Comparison of ENCODE assay signal across 28 mouse cellular contexts in genomic region chr2:87534826-87535225, GRCm38 (mm10). TPM values are rescaled to one million over a fixed set of nuclear protein-coding genes. Genes with fewer than 3 reads are reported as not detected.
DNase-seq lines count a peak whose midpoint lies in the region; ATAC-seq and TF ChIP-seq lines count a peak whose summit lies in the region.
"Had no signal": no experiment of that assay in that cellular context is flagged by ENCODE, and none has a peak within 500 bp of the region (broad histone marks: within the 10 kb centered on the region; RNA-seq: fewer than 3 reads in every experiment).

No protein-coding gene starts in this region.

- H3K27me3 ChIP-seq in ES-Bruce4 (ENCODE audit: control insufficient read depth, insufficient read depth, low read length, poor library complexity, severe bottlenecking): no peaks in the 10 kb centered on the region
- no peaks in the 10 kb centered on the region for H3K27me3 ChIP-seq in midbrain, embryonic 11.5 days (ENCODE audit: control insufficient read depth, insufficient read depth, low read length)
- H3K27me3 ChIP-seq: CH12.LX; embryonic facial prominence, embryonic 12.5 days; forebrain, embryonic 13.5 days; forebrain, embryonic 15.5 days had no signal

- DNase-seq in ES-E14 (ENCODE audit: low read depth, low spot score): peak; percentile 45
- peak; percentile 87 for DNase-seq in ZHBTc4 (ENCODE audit: low read depth, low spot score)
- no peak for DNase-seq in midbrain, embryonic 11.5 days (ENCODE audit: low spot score, missing footprints)
- DNase-seq in right cerebral cortex, adult 2 months (ENCODE audit: low spot score in 2 of 2): no peak
- DNase-seq: adrenal gland, adult 2 months; adrenal gland, postnatal 10 days; adrenal gland, postnatal 25 days; B cell, adult 2 months; cerebellum, adult 11 months; cerebellum, adult 18-20 months; cerebellum, adult 8-10 months; cerebellum, adult 9-11 months; cerebellum, postnatal 14 days; cerebellum, postnatal 36 days; forebrain, postnatal 0 days had no signal

- TF ChIP-seq POLR2A in ES-Bruce4 (IDR thresholded peaks at IDR 0.05; ENCODE audit: insufficient read depth, low read length): no peak

- in situ Hi-C loops in ES-E14 (cut with MboI; ENCODE audit: low sequenced_read_pairs in 2 of 2, unreplicated experiment in 2 of 2): no loop called here

- peaks cover 3% of the 10 kb centered on the region for H3K4me1 ChIP-seq in ES-Bruce4 (ENCODE audit: control insufficient read depth, insufficient read depth, low read length)
- peaks cover 2 to 6% of the 10 kb centered on the region in 2 experiments; a peak in 2 of 4 replicates for H3K4me1 ChIP-seq in ES-E14 (ENCODE audit: control insufficient read depth in 2 of 2, insufficient read depth in 2 of 2, low read length in 2 of 2, poor library complexity in 1 of 2)
- H3K4me1 ChIP-seq in midbrain, embryonic 11.5 days (ENCODE audit: control insufficient read depth, insufficient read depth, low read length): no peaks in the 10 kb centered on the region
- H3K4me1 ChIP-seq: embryonic facial prominence, embryonic 10.5 days; embryonic facial prominence, embryonic 12.5 days; forebrain, embryonic 13.5 days; forebrain, embryonic 15.5 days had no signal

- 56% methylated on average over 2 of the region's 2 CpGs for WGBS in midbrain, embryonic 11.5 days

- H3K9me3 ChIP-seq in ES-Bruce4 (replicated peaks; ENCODE audit: control insufficient read depth, insufficient read depth, low read length, poor library complexity, severe bottlenecking) (no peaks in the 10 kb centered on the region), ES-E14 (ENCODE audit: control insufficient read depth, insufficient read depth, low read depth, low read length) (no peaks in the 10 kb centered on the region)
- H3K9me3 ChIP-seq in midbrain, embryonic 11.5 days (ENCODE audit: control insufficient read depth, low read length): no peaks in the 10 kb centered on the region
- H3K9me3 ChIP-seq: embryonic facial prominence, embryonic 10.5 days; embryonic facial prominence, embryonic 12.5 days; forebrain, embryonic 13.5 days; forebrain, embryonic 15.5 days had no signal

- no peak for TF ChIP-seq CTCF in ES-Bruce4 (IDR thresholded peaks at IDR 0.05; ENCODE audit: low read depth, low read length)

- H3K9ac ChIP-seq in ES-Bruce4 (ENCODE audit: low read depth, poor library complexity, severe bottlenecking) (no peak overlapping the region), ES-E14 (ENCODE audit: insufficient read depth, low read depth, low read length, poor library complexity, severe bottlenecking) (no peak overlapping the region)
- no peak overlapping the region for H3K9ac ChIP-seq in midbrain, embryonic 11.5 days (ENCODE audit: low read length)
- H3K9ac ChIP-seq: embryonic facial prominence, embryonic 12.5 days; forebrain, embryonic 13.5 days; forebrain, embryonic 15.5 days; forebrain, postnatal 0 days had no signal

- ATAC-seq in midbrain, embryonic 11.5 days (ENCODE audit: low FRiP score): no peak
- ATAC-seq: CD4-positive, CD25-positive, alpha-beta regulatory T cell, adult 4 months; forebrain, embryonic 13.5 days; forebrain, embryonic 15.5 days; forebrain, postnatal 0 days had no signal

- no peak overlapping the region for H3K4me2 ChIP-seq in midbrain, embryonic 11.5 days
- H3K4me2 ChIP-seq: embryonic facial prominence, embryonic 12.5 days; forebrain, embryonic 13.5 days; forebrain, embryonic 15.5 days had no signal

- TF ChIP-seq EP300 in ES-Bruce4 (IDR thresholded peaks at IDR 0.05; ENCODE audit: insufficient read depth, low read depth, low read length): no peak

- H3K4me3 ChIP-seq in ES-Bruce4 (ENCODE audit: low read depth, low read length) (no peak overlapping the region), ES-E14 (ENCODE audit: insufficient read depth in 1 of 2, low read depth in 1 of 2, low read length in 2 of 2, poor library complexity in 1 of 2, severe bottlenecking in 1 of 2) (no peak overlapping the region)
- no peak overlapping the region for H3K4me3 ChIP-seq in midbrain, embryonic 11.5 days (ENCODE audit: low read depth, low read length)
- H3K4me3 ChIP-seq: embryonic facial prominence, embryonic 10.5 days; embryonic facial prominence, embryonic 12.5 days; forebrain, embryonic 13.5 days; forebrain, embryonic 15.5 days had no signal

- H3K27ac ChIP-seq in ES-Bruce4 (ENCODE audit: insufficient read depth, low read length): peak overlapping the region; percentile 72
- peak overlapping the region; percentile 74 for H3K27ac ChIP-seq in ES-E14 (ENCODE audit: insufficient read depth, low read depth, low read length, poor library complexity, severe bottlenecking)
- no peak overlapping the region for H3K27ac ChIP-seq in midbrain, embryonic 11.5 days (ENCODE audit: low read depth, low read length)
- H3K27ac ChIP-seq: embryonic facial prominence, embryonic 10.5 days; embryonic facial prominence, embryonic 12.5 days; forebrain, embryonic 13.5 days; forebrain, embryonic 15.5 days had no signal

- H3K36me3 ChIP-seq in ES-Bruce4 (ENCODE audit: control insufficient read depth, insufficient read depth, low read length, poor library complexity, severe bottlenecking) (no peaks in the 10 kb centered on the region), ES-E14 (ENCODE audit: control insufficient read depth, insufficient read depth, low read length, poor library complexity, severe bottlenecking) (no peaks in the 10 kb centered on the region)
- no peaks in the 10 kb centered on the region for H3K36me3 ChIP-seq in midbrain, embryonic 11.5 days (ENCODE audit: control insufficient read depth, insufficient read depth, low read length)
- H3K36me3 ChIP-seq: embryonic facial prominence, embryonic 10.5 days; embryonic facial prominence, embryonic 12.5 days; forebrain, embryonic 15.5 days had no signal

TF ChIP-seq in ES-E14, 5 proteins besides CTCF, POLR2A, EP300 and RAD21:
- TF ChIP-seq MAFK (IDR thresholded peaks at IDR 0.05; ENCODE audit: insufficient read depth, low read depth, low read length) (no peak), ZNF384 (IDR thresholded peaks at IDR 0.05; ENCODE audit: low read depth, low read length) (no peak), CHD2 (IDR thresholded peaks at IDR 0.05; ENCODE audit: low read depth, low read length) (no peak), ZC3H11A (IDR thresholded peaks at IDR 0.05; ENCODE audit: borderline replicate concordance, low read depth, low read length) (no peak), HCFC1 (IDR thresholded peaks at IDR 0.05; ENCODE audit: borderline replicate concordance, insufficient read depth, low read length) (no peak)

RNA-seq across cellular contexts. Expression of gene Olfr153, which starts 3.2 kb away (rescaled TPM):
- polyA plus RNA-seq in ES-Bruce4 (2011; ENCODE audit: insufficient read depth, insufficient read length, low read depth, missing spikeins): not detected in 2 replicates
- total RNA-seq in ES-E14 (2012; rRNA removed): 1.2 and 1.9 TPM in 2 replicates
- polyA plus RNA-seq in midbrain, embryonic 11.5 days (2014; fragmentation: Nextera tagmentation; extraction: Ambion mirVana): not detected in 2 replicates
- total RNA-seq: adrenal gland, adult 2 months; adrenal gland, postnatal 10 days; adrenal gland, postnatal 25 days; adrenal gland, postnatal 4 days; CH12.LX; common myeloid progenitor, adult 5-6 weeks; forebrain, postnatal 0 days; MEL had no signal
- polyA plus RNA-seq: adrenal gland, adult 2 months; brain, embryonic 14.5 days; CD4-positive, CD25-positive, alpha-beta regulatory T cell, adult 4 months; embryonic facial prominence, embryonic 10.5 days; embryonic facial prominence, embryonic 12.5 days; embryonic facial prominence, embryonic 14.5 days; forebrain, embryonic 11.5 days; forebrain, embryonic 13.5 days; forebrain, embryonic 15.5 days; forebrain, postnatal 0 days had no signal

RNA-seq across cellular contexts. Expression of gene Olfr1128, which starts 10.5 kb away (rescaled TPM):
- not detected in 2 replicates for polyA plus RNA-seq in ES-Bruce4 (2011; ENCODE audit: insufficient read depth, insufficient read length, low read depth, missing spikeins)
- total RNA-seq in ES-E14 (2012; rRNA removed): not detected in 2 replicates
- not detected in 2 replicates for polyA plus RNA-seq in midbrain, embryonic 11.5 days (2014; fragmentation: Nextera tagmentation; extraction: Ambion mirVana)
- total RNA-seq: adrenal gland, adult 2 months; adrenal gland, postnatal 10 days; adrenal gland, postnatal 25 days; adrenal gland, postnatal 4 days; CH12.LX; common myeloid progenitor, adult 5-6 weeks; forebrain, postnatal 0 days; MEL had no signal
- polyA plus RNA-seq: adrenal gland, adult 2 months; brain, embryonic 14.5 days; CD4-positive, CD25-positive, alpha-beta regulatory T cell, adult 4 months; embryonic facial prominence, embryonic 10.5 days; embryonic facial prominence, embryonic 12.5 days; embryonic facial prominence, embryonic 14.5 days; forebrain, embryonic 11.5 days; forebrain, embryonic 13.5 days; forebrain, embryonic 15.5 days; forebrain, postnatal 0 days had no signal

RNA-seq across cellular contexts. Expression of gene Pramel6, which starts 28.5 kb away (rescaled TPM):
- 0.76 and 1.4 TPM in 2 replicates for polyA plus RNA-seq in ES-Bruce4 (2011; ENCODE audit: insufficient read depth, insufficient read length, low read depth, missing spikeins)
- total RNA-seq in ES-E14 (2012; rRNA removed): 3.1 and 16.5 TPM in 2 replicates
- not detected in 2 replicates for polyA plus RNA-seq in midbrain, embryonic 11.5 days (2014; fragmentation: Nextera tagmentation; extraction: Ambion mirVana)
- total RNA-seq: adrenal gland, adult 2 months; adrenal gland, postnatal 10 days; adrenal gland, postnatal 25 days; adrenal gland, postnatal 4 days; CH12.LX; common myeloid progenitor, adult 5-6 weeks; forebrain, postnatal 0 days; MEL had no signal
- polyA plus RNA-seq: adrenal gland, adult 2 months; brain, embryonic 14.5 days; CD4-positive, CD25-positive, alpha-beta regulatory T cell, adult 4 months; embryonic facial prominence, embryonic 10.5 days; embryonic facial prominence, embryonic 12.5 days; embryonic facial prominence, embryonic 14.5 days; forebrain, embryonic 11.5 days; forebrain, embryonic 13.5 days; forebrain, embryonic 15.5 days; forebrain, postnatal 0 days had no signal

RNA-seq across cellular contexts. Expression of gene Pramel7, which starts 37.9 kb away (rescaled TPM):
- not detected in 2 replicates for polyA plus RNA-seq in ES-Bruce4 (2011; ENCODE audit: insufficient read depth, insufficient read length, low read depth, missing spikeins)
- 2.7 and 9.3 TPM in 2 replicates for total RNA-seq in ES-E14 (2012; rRNA removed)
- polyA plus RNA-seq in midbrain, embryonic 11.5 days (2014; fragmentation: Nextera tagmentation; extraction: Ambion mirVana): not detected in 2 replicates
- total RNA-seq: adrenal gland, adult 2 months; adrenal gland, postnatal 10 days; adrenal gland, postnatal 25 days; adrenal gland, postnatal 4 days; CH12.LX; common myeloid progenitor, adult 5-6 weeks; forebrain, postnatal 0 days; MEL had no signal
- polyA plus RNA-seq: adrenal gland, adult 2 months; brain, embryonic 14.5 days; CD4-positive, CD25-positive, alpha-beta regulatory T cell, adult 4 months; embryonic facial prominence, embryonic 10.5 days; embryonic facial prominence, embryonic 12.5 days; embryonic facial prominence, embryonic 14.5 days; forebrain, embryonic 11.5 days; forebrain, embryonic 13.5 days; forebrain, embryonic 15.5 days; forebrain, postnatal 0 days had no signal

RNA-seq across cellular contexts. Expression of gene Olfr1129, which starts 38.9 kb away (rescaled TPM):
- polyA plus RNA-seq in ES-Bruce4 (2011; ENCODE audit: insufficient read depth, insufficient read length, low read depth, missing spikeins): not detected in 2 replicates
- total RNA-seq in ES-E14 (2012; rRNA removed): not detected in 2 replicates
- not detected in 2 replicates for polyA plus RNA-seq in midbrain, embryonic 11.5 days (2014; fragmentation: Nextera tagmentation; extraction: Ambion mirVana)
- total RNA-seq: adrenal gland, adult 2 months; adrenal gland, postnatal 10 days; adrenal gland, postnatal 25 days; adrenal gland, postnatal 4 days; CH12.LX; common myeloid progenitor, adult 5-6 weeks; forebrain, postnatal 0 days; MEL had no signal
- polyA plus RNA-seq: adrenal gland, adult 2 months; brain, embryonic 14.5 days; CD4-positive, CD25-positive, alpha-beta regulatory T cell, adult 4 months; embryonic facial prominence, embryonic 10.5 days; embryonic facial prominence, embryonic 12.5 days; embryonic facial prominence, embryonic 14.5 days; forebrain, embryonic 11.5 days; forebrain, embryonic 13.5 days; forebrain, embryonic 15.5 days; forebrain, postnatal 0 days had no signal

Comparison
In these comparisons a context has a peak if more than half of its experiments do, and no peak if none do; other contexts are left out.
1. DNase-seq: peak in ES-E14 (single experiment) and ZHBTc4 (single experiment); none in midbrain, embryonic 11.5 days (single experiment) and right cerebral cortex, adult 2 months (0 of 2).